Comparison of ENCODE assay signal across 10 mouse cellular contexts in the genomic region with DNA sequence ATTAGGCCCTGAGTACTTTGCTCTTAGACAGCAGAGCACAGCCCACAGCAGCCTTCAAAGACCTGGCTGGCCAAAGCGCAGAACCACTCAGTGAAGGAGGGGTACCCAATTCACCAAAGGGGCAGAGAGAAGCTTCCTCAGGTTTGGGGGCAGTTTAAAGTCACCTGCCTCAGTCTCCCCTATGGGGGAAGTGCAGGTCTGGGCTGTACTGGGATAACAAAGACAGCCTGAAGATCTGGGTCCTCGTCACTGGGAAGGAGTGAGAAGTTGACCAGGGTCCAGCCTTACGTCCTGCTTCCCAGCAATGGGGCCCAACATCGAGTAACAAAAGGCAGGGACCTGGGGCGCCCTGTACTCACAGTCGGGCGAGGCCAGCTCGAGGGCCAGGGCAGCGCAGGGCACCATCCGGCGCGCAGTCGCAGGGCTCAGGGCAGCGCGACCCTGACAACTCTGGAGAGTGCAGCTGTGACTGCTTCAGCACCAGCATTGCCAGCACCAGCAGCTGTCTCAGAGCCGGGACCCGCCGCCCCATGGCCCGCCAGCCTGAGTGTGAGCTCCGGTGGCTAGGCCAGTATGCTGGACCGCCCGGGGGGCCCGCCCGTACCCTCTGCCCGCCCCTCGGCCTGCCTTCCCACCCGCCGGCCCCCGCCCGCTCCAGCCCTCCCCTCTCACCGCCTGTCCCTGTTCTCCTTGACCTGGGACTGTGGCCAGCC. TPM values are rescaled to one million over a fixed set of nuclear protein-coding genes. Genes with fewer than 3 reads are reported as not detected.
DNase-seq lines count a peak whose midpoint lies in the region; ATAC-seq and TF ChIP-seq lines count a peak whose summit lies in the region.
"Had no signal": no experiment of that assay in that cellular context is flagged by ENCODE, and none has a peak within 500 bp of the region (broad histone marks: within the 10 kb centered on the region; RNA-seq: fewer than 3 reads in every experiment).

A gene (minus strand): TSS at position 551 of the 713 bp plus-strand sequence.

- TF ChIP-seq POLR2A in thymus, adult 2 months (IDR thresholded peaks at IDR 0.05; ENCODE audit: control insufficient read depth, extremely low read depth, insufficient read depth, low read length, poor library complexity) = no peak

- no peak within 1 kb of the TSS for H3K27ac ChIP-seq in thymus, adult 2 months (ENCODE audit: control insufficient read depth, insufficient read depth, low read length)
- H3K27ac ChIP-seq in limb, embryonic 10.5 days = peak within 1 kb of the TSS; percentile 66

- WGBS in thymus, adult 2 months = 77% methylated on average over 31 of the region's 31 CpGs
- 12% methylated on average over 31 of the region's 31 CpGs for WGBS in limb, embryonic 10.5 days

- peak; percentile 29 to 49 for DNase-seq in cerebellum, postnatal 10 days
- DNase-seq in cerebellum, adult 9-10 months = no peak
- DNase-seq in thymus, postnatal 4 days = peak; percentile 6
- no peak for DNase-seq in thymus, adult 2 months
- peak; percentile 54 for DNase-seq in limb, embryonic 10.5 days (ENCODE audit: low spot score)
- DNase-seq in retina, embryonic 14.5 days (ENCODE audit: low spot score) = peak; percentile 44

- no peak within 1 kb of the TSS for H3K4me3 ChIP-seq in thymus, adult 2 months (ENCODE audit: control insufficient read depth, insufficient read depth, low read length)
- peak within 1 kb of the TSS; percentile 43 for H3K4me3 ChIP-seq in limb, embryonic 10.5 days
- H3K4me3 ChIP-seq: myocyte had no signal

- H3K4me1 ChIP-seq in thymus, adult 2 months (replicated peaks; ENCODE audit: control insufficient read depth, insufficient read depth, low read length) = no peaks in the 10 kb centered on the region
- H3K4me1 ChIP-seq in limb, embryonic 10.5 days = peaks cover 11% of the 10 kb centered on the region

- no peaks in the 10 kb centered on the region for H3K36me3 ChIP-seq in thymus, adult 2 months (ENCODE audit: control insufficient read depth, insufficient read depth, low read length)
- H3K36me3 ChIP-seq in limb, embryonic 10.5 days = no peaks in the 10 kb centered on the region

- no peak; the same call in 1 of the 2 replicates for ATAC-seq in granulocyte monocyte progenitor cell, adult 5-6 weeks (replicated peaks; ENCODE audit: poor library complexity, severe bottlenecking)
- no peak for ATAC-seq in frontal cortex, adult (ENCODE audit: low TSS enrichment)

- no peaks in the 10 kb centered on the region for H3K27me3 ChIP-seq in thymus, adult 2 months (ENCODE audit: control insufficient read depth, insufficient read depth, low read length)
- peaks cover 22% of the 10 kb centered on the region; the same call in 1 of the 2 replicates for H3K27me3 ChIP-seq in limb, embryonic 10.5 days (ENCODE audit: low read depth, poor library complexity, severe bottlenecking)

- no peaks in the 10 kb centered on the region for H3K9me3 ChIP-seq in limb, embryonic 10.5 days (replicated peaks)

- no peak for TF ChIP-seq CTCF in thymus, adult 2 months (IDR thresholded peaks at IDR 0.05; ENCODE audit: borderline replicate concordance, control insufficient read depth, extremely low read depth, insufficient read depth, low read length, poor library complexity)

RNA-seq across cellular contexts. Expression of the gene that starts here (rescaled TPM):
- polyA plus RNA-seq in thymus, adult 2 months (2012; rRNA removed) = 0.11 TPM in 1 of 2 replicates, not detected in the other
- polyA plus RNA-seq in limb, embryonic 10.5 days (2016; fragmentation: Nextera tagmentation; extraction: Ambion mirVana) = 0.38 TPM in 1 of 2 replicates, not detected in the other
- not detected in 2 replicates for total RNA-seq in granulocyte monocyte progenitor cell, adult 5-6 weeks (2014; fragmentation: Nextera tagmentation)
- not detected in 2 replicates for total RNA-seq in granulocyte monocyte progenitor cell, adult 5-6 weeks (2017)
- polyA plus RNA-seq: C2C12, myocyte had no signal

Comparison
In these comparisons a context has a peak if more than half of its experiments do, and no peak if none do; other contexts are left out.
1. DNase-seq: peak in cerebellum, postnatal 10 days (2 of 2), thymus, postnatal 4 days (single experiment) and retina, embryonic 14.5 days (single experiment); none in cerebellum, adult 9-10 months (single experiment) and thymus, adult 2 months (single experiment).
2. Peak in DNase-seq, H3K4me3 ChIP-seq and H3K27ac ChIP-seq in limb, embryonic 10.5 days; RNA of the gene not detected or under 1 TPM.